Mouse (Mus musculus): Measurements from ENCODE around the gene Lyrm9. TPM values are rescaled to one million over a fixed set of nuclear protein-coding genes. Genes with fewer than 3 reads are reported as not detected.

The Lyrm9 gene
- total and polyA plus RNA-seq, 3 experiments, result 22.0 to 49.4 (median 35.3) TPM

DNA sequence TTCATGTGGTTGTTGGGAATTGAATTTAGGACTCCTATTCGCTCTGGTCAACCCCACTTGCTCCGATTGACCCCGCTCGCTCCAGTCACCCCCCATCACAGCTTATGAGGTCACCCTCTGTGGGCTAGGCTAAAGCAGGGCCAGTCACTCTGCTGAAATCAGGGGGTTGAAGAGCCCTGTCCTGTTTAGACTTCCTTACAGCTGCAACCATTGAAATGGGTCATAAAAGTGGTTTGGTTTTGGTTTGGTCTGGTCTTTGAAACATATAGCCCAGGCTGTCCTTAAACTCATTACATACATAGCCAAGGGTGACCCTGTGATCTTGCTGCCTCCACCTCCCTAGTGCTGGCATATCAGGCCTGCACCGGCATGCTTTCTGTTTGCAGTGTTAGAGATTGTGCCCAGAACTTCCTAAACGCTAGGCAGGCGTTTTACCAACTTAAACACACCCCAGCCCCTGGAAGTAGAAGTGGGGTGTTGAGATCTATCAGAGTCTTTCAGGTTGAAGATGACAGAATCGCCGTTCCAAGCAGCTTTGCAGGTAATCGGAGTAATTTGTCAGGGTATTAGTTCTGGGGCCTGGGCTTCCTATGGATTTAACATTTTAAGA lies 5.8 kb downstream of the Lyrm9 start:
- H3K4me1 ChIP-seq (ENCODE audit: control insufficient read depth in 1 of 2, insufficient read depth in 2 of 2), result peaks cover 3 to 16% of the 10 kb centered on the region in 2 experiments
- DNase-seq (ENCODE audit: extremely low read depth), result no peak
- no peak overlapping the region for H3K4me2 ChIP-seq (ENCODE audit: insufficient read depth, low read depth, poor library complexity, severe bottlenecking)
- H3K4me3 ChIP-seq (replicated peaks in 1 of 3; ENCODE audit: low read depth in 2 of 3, low read length in 2 of 3, poor library complexity in 1 of 3), result no peak overlapping the region
- no peak overlapping the region for H3K9ac ChIP-seq (ENCODE audit: insufficient read depth, low read depth)
- peaks cover 0 to 26% of the 10 kb centered on the region in 2 experiments for H3K36me3 ChIP-seq (replicated peaks in 1 of 2; ENCODE audit: control insufficient read depth in 1 of 2, insufficient read depth in 1 of 2, low read length in 1 of 2)
- dilution Hi-C loops (cut with MboI; ENCODE audit: extremely low pct_ligation_motif_present, extremely low pct_unique_long_range_greater_than_20kb, low sequenced_read_pairs) (no loop called here), in situ Hi-C loops (cut with MboI; ENCODE audit: low pct_ligation_motif_present, low pct_unique_long_range_greater_than_20kb, low sequenced_read_pairs) (no loop called here)
- H3K79me2 ChIP-seq (replicated peaks; ENCODE audit: control insufficient read depth, extremely low read depth, insufficient read depth, poor library complexity, severe bottlenecking), result no peaks in the 10 kb centered on the region
- H3K9me3 ChIP-seq (replicated peaks; ENCODE audit: low read length), result no peaks in the 10 kb centered on the region
- H3K27ac ChIP-seq (ENCODE audit: insufficient read depth, low read depth), result no peak overlapping the region
- H3K27me3 ChIP-seq (replicated peaks), result no peaks in the 10 kb centered on the region
- TF ChIP-seq KAT2A (IDR thresholded peaks at IDR 0.05; ENCODE audit: insufficient replicate concordance, low read length) (no peak), E2F4 (IDR thresholded peaks at IDR 0.05; ENCODE audit: insufficient replicate concordance, low read depth, low read length) (no peak), MAZ (IDR thresholded peaks at IDR 0.05; ENCODE audit: low read depth, low read length) (no peak), TCF12 (IDR thresholded peaks at IDR 0.05; ENCODE audit: low read depth, low read length) (no peak), POLR2A (IDR thresholded peaks at IDR 0.05; ENCODE audit: low read depth, low read length) (no peak), SIN3A (IDR thresholded peaks at IDR 0.05; ENCODE audit: low read length) (no peak), ZKSCAN1 (IDR thresholded peaks at IDR 0.05; ENCODE audit: borderline replicate concordance, low read depth, low read length) (no peak), NELFE (IDR thresholded peaks at IDR 0.05; ENCODE audit: low read depth, low read length) (no peak), MEF2A (IDR thresholded peaks at IDR 0.05; ENCODE audit: borderline replicate concordance, low read depth, low read length) (no peak), JUND (conservative IDR thresholded peaks at IDR 0.05; ENCODE audit: low read depth, low read length) (no peak), MXI1 (IDR thresholded peaks at IDR 0.05; ENCODE audit: low read depth, low read length) (no peak), ZMIZ1 (IDR thresholded peaks at IDR 0.05; ENCODE audit: low read depth, low read length) (no peak), MYC (IDR thresholded peaks at IDR 0.05; ENCODE audit: low read depth, low read length) (no peak), ELF1 (IDR thresholded peaks at IDR 0.05; ENCODE audit: low read depth, low read length) (no peak), CHD2 (IDR thresholded peaks at IDR 0.05; ENCODE audit: low read length) (no peak), IRF4 (IDR thresholded peaks at IDR 0.05; ENCODE audit: low read depth, low read length) (no peak), USF2 (conservative IDR thresholded peaks at IDR 0.05; ENCODE audit: low read depth, low read length) (no peak), EP300 (IDR thresholded peaks at IDR 0.05; ENCODE audit: low read length) (no peak), ZC3H11A (IDR thresholded peaks at IDR 0.05; ENCODE audit: low read depth, low read length) (no peak), ZNF384 (IDR thresholded peaks at IDR 0.05; ENCODE audit: low read depth, low read length) (no peak)

DNA sequence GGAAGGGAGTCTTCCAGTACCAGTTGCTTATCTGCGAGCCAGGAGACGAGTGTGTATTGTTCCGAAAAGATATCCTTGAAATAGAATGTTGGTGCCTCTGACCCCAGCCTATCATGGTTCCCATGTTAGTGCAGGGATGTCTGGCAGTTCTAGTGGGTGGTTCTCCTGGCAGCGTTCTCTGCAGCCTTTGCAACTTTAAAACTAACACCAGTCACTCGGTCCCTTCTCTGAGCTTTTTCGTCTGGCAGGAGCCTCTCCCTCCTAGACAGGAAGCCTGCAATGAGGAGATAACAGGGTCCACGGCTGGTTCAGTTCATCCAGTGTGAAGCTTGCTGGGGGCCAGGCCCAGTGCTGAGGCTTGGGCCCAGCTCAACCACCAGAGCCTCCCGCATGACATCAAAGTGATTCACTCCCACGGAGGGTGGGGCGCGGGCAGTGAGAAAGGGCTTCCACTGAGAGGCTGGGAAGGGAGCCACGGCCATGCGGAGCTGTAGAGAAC lies 6.5 kb downstream of the Lyrm9 start:
- no peak for DNase-seq (ENCODE audit: extremely low read depth)
- peaks cover 0 to 11% of the 10 kb centered on the region in 2 experiments; a peak in 1 of 4 replicates for H3K4me1 ChIP-seq (ENCODE audit: control insufficient read depth in 1 of 2, insufficient read depth in 2 of 2)
- dilution Hi-C loops (cut with MboI; ENCODE audit: extremely low pct_ligation_motif_present, extremely low pct_unique_long_range_greater_than_20kb, low sequenced_read_pairs), result no loop called here
- TF ChIP-seq MAFK (IDR thresholded peaks at IDR 0.05; ENCODE audit: insufficient replicate concordance, low read length) (no peak), E2F4 (IDR thresholded peaks at IDR 0.05; ENCODE audit: insufficient replicate concordance, low read depth, low read length) (no peak), NELFE (IDR thresholded peaks at IDR 0.05; ENCODE audit: low read depth, low read length) (no peak), USF1 (IDR thresholded peaks at IDR 0.05; ENCODE audit: low read depth, low read length) (no peak), MAX (IDR thresholded peaks at IDR 0.05; ENCODE audit: low read length) (no peak), ZC3H11A (IDR thresholded peaks at IDR 0.05; ENCODE audit: low read depth, low read length) (no peak), EP300 (IDR thresholded peaks at IDR 0.05; ENCODE audit: low read length) (no peak), IRF4 (IDR thresholded peaks at IDR 0.05; ENCODE audit: low read depth, low read length) (no peak), TCF12 (IDR thresholded peaks at IDR 0.05; ENCODE audit: low read depth, low read length) (no peak), CHD1 (IDR thresholded peaks at IDR 0.05; ENCODE audit: low read depth, low read length) (no peak), ZKSCAN1 (IDR thresholded peaks at IDR 0.05; ENCODE audit: borderline replicate concordance, low read depth, low read length) (no peak), TBP (conservative IDR thresholded peaks at IDR 0.05; ENCODE audit: low read depth, low read length) (no peak), ZNF384 (IDR thresholded peaks at IDR 0.05; ENCODE audit: low read depth, low read length) (no peak), UBTF (IDR thresholded peaks at IDR 0.05; ENCODE audit: low read depth, low read length) (no peak), RCOR1 (conservative IDR thresholded peaks at IDR 0.05; ENCODE audit: low read depth, low read length) (no peak)
- no peaks in the 10 kb centered on the region for H3K9me3 ChIP-seq (replicated peaks; ENCODE audit: low read length)
- no peak overlapping the region for H3K4me3 ChIP-seq (replicated peaks in 1 of 3; ENCODE audit: low read depth in 2 of 3, low read length in 2 of 3, poor library complexity in 1 of 3)
- H3K27me3 ChIP-seq (replicated peaks), result no peaks in the 10 kb centered on the region
- no peak overlapping the region for H3K4me2 ChIP-seq (ENCODE audit: insufficient read depth, low read depth, poor library complexity, severe bottlenecking)
- peaks cover 0 to 32% of the 10 kb centered on the region in 2 experiments for H3K36me3 ChIP-seq (replicated peaks in 1 of 2; ENCODE audit: control insufficient read depth in 1 of 2, insufficient read depth in 1 of 2, low read length in 1 of 2)
- no peak overlapping the region for H3K9ac ChIP-seq (ENCODE audit: insufficient read depth, low read depth)
- no peaks in the 10 kb centered on the region for H3K79me2 ChIP-seq (replicated peaks; ENCODE audit: control insufficient read depth, extremely low read depth, insufficient read depth, poor library complexity, severe bottlenecking)
- no peak overlapping the region for H3K27ac ChIP-seq (ENCODE audit: insufficient read depth, low read depth)
- in situ Hi-C loops (cut with MboI; ENCODE audit: low pct_ligation_motif_present, low pct_unique_long_range_greater_than_20kb, low sequenced_read_pairs), result no loop called here

Data from CH12.LX (cell line).